Mouse (Mus musculus) cerebellum, adult 2 months (tissue): ENCODE measurements around the gene Ncbp1.

ENCODE experiments used
- CTCF ChIP-seq: fragments of 200-500 bp; IDR thresholded peaks from 2 replicates; pipeline ENCODE4 v1.5.1; 2011; ENCODE audit warnings: low read depth, mild to moderate bottlenecking, control low read depth, low read length, moderate library complexity, borderline replicate concordance; ENCODE audit not compliant: insufficient read depth
- POLR2A ChIP-seq: fragments of 200-500 bp; IDR thresholded peaks from 2 replicates; pipeline ENCODE4 v1.6.1; 2011; ENCODE audit warnings: low read length, control low read depth, borderline replicate concordance; ENCODE audit not compliant: insufficient read depth

DNA sequence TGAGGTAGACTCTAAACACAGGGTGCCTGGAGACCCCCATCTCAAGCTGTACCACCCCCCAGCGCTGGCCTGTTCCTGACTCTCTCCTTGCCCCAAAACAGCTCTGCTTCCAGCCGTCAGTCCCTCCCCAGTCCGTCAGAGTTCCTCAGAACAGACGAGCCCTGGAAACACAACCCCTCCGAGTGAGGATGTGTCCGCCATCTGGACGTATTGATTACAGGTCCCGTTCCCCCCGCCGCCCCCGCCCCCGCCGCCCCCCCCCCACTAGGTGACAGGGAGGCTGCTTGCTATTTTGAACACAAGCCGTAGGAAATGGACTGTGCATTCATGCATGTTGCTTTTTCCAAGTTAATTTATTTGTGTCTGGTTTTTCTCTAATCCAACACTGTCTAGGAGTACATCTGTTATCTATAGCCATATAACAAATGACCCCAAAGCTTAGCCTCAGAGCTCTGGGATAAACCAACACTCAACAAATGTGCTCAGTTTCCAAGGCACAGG, 37.2 kb upstream of the Ncbp1 start:
- no peak for TF ChIP-seq POLR2A
- TF ChIP-seq CTCF, result no peak
